Mouse (Mus musculus) MEL-GATA-1-ER (cell line): ENCODE data around the gene Adamts6.

Experiments
- DNase-seq: peaks from one replicate; pipeline ENCODE4 v3.0.0-alpha.2; 2012; ENCODE audit warnings: low read depth; ENCODE audit errors: extremely low read depth

The Adamts6 gene

DNA sequence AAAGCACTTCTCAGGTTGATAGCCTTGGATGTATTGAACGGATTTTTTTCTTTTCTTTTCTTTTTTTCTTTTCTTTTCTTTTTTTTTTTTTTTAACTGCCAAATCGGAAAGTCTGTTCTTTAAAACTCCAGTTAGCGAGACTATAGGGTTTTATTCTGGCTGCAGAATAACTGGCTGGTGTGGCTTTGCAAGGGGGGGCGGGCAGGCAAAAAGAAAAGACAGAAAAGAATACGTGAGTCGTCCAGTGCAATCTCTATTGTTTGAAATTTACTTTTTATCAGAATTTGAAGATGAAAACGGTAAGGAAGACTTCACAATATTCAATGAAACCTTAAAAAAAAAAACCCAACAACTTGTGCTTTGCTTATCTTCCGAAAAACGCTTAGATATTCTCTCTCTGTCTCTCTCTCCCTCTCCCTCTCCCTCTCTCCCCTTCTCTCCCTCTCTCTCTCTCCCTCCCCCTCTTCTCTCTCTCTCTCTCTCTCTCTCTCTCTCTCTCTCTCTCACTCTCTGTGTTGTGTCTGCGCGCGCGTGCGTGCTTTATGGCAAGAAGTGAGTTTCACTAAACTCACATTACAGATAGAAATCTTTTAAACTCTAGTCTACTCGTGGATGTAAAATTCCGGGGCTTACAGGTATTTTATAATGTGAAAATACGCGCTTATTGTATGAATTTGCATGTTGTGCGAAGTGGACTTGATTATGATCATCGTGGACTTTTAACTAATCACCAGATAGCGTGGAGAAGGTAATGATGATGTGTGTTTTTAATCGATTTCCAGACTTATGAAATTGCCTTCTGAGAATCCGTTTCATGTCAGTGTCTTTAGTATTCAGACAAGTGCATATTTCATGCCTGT lies at the start of gene Adamts6:
Gene Adamts6, plus strand, starts transcription at position 470 of the 860 bp plus-strand sequence.
- no peak for DNase-seq

DNA sequence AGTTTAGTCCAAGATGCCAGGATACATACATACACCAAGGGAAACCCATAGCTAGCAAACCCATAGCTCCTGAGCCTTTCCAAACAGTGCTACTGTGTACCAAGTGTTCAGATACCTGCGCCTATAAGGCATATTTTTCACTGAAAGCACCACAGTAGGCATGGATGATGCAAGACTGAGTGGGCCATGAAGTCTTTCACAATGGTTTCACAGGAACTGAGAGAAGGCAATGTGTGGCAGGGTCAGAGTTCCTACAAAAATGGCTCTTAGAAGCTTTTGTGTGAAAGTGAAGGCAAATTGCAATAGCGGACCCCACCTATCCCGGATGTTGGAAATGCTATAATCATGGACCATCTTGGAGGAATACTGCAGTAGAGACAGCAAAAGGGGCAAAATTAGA lies 28.6 kb upstream of the Adamts6 start:
- no peak for DNase-seq

DNA sequence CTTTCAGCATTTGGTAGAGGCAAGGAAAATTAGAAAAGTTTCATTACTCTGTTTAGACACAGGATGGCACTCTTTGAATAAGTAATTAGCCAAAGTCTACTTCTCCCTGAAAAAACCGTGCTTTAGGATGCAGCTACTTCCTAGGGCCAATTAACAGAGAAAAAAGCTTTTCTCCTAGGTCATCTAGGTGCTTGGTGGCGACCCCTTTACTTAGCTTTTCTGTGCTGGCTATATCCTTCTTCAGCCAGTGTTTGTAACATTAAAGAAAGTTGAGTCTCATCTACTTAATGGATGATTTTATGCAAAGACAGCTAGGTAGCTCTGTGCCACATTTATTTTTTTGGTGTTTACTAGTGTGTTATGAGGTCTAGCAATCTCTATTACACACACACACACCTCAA lies 2.6 kb upstream of the Adamts6 start:
- peak; percentile 54 for DNase-seq

DNA sequence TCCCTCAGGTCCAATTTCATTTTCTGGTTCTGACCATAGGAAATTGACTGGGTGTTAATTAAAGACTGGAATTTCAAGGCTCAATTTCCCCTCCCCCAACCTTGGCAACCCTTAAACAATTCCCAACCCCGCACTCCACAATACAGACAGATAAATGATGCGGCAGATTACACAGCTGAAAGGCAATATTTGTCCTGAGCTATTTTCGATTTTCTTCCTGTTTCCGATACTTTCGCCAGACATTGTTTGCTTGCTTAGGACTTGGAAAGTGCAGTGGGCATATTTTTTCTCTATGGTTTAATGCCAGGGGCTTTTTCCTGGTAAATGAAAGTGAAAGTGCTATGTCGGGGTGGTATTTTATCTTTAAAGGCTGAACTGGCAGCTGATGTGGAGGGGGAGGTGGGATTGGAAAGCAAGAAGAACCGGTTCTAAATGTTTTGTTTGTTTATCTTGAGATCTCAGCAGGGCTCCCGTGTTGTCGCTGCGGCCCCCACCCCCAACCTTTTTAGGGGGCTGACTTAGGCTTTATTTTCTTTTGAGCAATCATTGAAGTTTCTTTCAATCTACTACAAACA lies 1.8 kb upstream of the Adamts6 start:
- DNase-seq: no peak

DNA sequence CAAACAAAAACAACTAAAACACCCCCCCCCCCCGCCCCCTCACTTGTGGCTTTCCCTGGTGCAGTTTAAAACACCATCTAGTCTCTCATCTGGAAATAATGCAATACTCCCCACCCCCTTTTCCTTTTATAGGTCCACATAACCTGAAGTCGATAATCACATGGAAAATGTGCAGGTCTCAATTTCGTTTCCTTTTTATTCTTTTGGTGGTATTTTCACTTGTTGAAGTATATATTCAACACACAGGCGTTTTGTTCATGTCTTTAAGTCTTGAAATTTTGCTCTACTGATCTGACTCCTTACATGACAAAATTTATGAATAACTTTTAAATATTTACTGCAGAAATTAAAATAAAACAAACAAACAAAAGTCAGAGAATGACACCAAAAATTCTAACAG lies 1.3 kb upstream of the Adamts6 start:
- DNase-seq: no peak

DNA sequence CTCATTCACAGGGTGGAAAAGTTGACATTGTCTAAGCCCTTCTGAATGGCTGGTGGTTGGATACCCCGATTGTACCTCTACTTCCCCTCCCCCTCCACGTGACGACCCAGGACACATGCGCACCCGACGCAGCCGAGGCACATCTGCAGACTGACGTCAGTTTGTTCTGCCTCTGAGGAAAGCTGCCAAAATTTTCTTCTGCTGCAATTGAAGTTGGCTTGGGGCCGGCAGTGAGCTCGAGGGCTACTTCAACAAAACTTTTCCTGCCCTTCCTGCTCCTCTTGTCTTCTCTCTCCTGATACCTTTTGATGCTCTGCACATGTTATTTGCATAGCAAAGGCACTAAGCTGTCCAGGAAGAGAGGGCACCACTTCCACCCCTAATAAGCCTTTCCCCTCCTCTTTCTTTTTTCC lies 732 bp upstream of the Adamts6 start:
- DNase-seq: peak; percentile 81

DNA sequence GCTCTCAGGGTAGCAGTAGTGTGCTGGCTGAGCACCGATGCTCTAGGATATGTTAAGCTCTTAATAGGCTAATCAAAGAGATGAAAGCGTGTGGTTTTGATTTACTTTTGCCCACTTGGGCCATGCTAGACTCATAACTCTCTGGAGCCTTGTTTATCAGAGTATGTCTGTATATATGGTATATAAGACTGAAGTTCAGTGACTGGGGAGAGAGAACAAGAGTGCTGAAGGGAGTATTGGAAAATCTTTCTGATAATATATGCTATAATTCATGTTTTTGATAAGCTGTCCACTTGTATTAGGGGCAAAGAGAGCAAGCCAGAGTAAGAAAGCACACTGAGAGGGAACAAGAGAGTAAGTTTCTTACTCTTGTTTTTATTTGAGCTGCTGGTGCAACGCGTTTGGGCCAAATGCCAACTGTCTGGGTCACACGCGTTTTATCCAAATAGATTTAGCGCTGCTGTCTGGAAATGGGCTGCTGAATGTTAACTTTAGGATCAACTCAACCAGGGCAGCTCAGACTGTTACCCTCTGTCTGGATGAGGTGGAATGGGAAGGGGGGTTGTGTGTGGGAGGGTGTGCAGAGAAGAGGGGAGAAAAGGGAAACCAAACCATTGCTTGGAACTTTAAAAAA lies 708 bp downstream of the Adamts6 start:
- no peak for DNase-seq

DNA sequence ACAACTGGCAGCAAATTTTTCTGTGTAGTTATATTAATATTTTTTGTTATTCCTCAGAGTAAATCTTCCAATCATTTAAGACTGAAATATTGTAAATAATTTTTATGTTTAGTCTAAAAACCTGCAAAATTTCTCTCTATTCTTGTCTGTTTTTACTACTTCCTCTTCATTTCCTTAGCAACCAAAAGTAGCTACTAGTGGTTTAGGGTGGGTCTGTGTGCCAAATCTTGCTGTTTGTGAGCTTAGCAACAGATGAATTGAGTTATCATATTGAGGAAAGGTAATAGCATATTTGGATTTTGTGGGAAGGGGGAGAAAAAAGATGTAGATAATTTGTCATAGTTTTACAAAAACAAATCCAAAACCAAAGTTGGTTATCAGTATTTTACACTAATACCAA lies 1.5 kb downstream of the Adamts6 start:
- no peak for DNase-seq

DNA sequence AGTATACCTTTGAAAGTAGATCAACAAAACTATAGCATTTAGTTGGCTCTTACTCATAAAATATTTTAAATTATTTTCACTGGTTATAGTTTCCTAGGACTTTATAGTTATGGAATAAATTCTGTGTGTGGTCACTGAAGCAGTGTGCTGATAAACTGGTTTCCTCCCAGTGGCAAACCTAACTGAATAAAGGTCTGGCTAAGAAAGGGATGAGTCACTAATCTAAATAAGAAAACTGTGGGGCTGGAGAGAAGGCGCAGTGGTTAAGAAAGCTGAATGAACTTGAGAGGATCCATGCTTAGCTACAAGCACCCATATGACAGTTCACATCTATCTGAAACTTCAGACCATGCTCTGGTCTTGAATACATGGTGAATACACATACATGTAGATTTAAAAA lies 7.8 kb downstream of the Adamts6 start:
- no peak for DNase-seq

DNA sequence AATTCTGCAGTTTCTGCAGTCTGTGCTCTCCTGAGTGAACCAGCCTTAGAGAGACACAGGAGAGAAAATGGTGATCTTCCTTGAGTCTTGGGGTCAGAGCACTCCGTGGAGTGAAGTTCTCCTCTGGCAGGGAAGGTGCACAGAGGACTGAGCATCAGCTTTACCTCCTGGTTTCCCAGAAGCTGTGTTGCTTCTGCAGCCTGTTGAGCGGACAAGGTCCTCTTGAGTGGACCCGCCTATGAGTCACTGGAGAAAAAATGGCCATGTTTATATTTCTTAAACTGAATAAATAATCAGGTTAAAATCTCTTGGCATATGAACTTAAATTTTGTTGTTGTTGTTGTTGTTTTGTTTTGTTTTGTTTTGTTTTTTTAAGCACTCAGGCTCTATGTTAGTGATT lies 41.7 kb downstream of the Adamts6 start:
- no peak for DNase-seq

DNA sequence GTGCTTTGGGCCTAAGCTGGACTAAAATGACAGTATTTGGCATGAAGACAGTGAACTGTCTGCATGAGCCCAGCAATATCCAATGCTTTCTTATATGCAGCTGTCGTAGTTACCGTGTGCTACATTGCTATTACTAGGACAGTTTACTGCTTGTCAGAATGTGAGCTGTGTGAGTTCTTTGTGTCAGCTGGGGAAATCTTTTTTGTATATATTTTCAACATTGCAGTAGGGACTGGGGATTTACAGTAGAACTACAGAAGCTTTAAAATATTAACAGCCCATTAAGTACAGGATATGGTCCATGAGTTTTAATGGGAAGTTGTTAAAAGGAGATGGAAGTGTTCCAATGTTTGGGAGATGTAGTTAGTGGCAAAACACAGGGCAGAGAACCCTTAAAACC lies 42.1 kb downstream of the Adamts6 start:
- no peak for DNase-seq

DNA sequence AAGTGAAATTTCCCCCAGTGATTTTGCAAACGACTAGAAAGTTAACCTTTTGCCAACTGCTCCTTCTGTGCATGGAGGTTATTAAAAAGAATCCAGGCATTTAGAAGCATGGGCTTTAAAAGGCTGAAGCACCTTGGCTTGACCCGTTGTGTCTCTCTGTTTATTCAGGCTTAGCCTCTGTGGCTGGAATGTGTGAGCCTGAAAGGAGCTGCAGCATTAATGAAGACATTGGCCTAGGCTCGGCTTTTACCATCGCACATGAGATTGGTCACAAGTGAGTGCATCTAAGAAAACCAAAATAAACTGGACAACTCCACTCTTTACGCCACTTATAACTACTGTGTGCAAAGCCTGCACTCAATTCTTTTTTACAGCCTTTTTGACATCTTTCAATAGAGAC lies 65.0 kb downstream of the Adamts6 start:
- DNase-seq: no peak

DNA sequence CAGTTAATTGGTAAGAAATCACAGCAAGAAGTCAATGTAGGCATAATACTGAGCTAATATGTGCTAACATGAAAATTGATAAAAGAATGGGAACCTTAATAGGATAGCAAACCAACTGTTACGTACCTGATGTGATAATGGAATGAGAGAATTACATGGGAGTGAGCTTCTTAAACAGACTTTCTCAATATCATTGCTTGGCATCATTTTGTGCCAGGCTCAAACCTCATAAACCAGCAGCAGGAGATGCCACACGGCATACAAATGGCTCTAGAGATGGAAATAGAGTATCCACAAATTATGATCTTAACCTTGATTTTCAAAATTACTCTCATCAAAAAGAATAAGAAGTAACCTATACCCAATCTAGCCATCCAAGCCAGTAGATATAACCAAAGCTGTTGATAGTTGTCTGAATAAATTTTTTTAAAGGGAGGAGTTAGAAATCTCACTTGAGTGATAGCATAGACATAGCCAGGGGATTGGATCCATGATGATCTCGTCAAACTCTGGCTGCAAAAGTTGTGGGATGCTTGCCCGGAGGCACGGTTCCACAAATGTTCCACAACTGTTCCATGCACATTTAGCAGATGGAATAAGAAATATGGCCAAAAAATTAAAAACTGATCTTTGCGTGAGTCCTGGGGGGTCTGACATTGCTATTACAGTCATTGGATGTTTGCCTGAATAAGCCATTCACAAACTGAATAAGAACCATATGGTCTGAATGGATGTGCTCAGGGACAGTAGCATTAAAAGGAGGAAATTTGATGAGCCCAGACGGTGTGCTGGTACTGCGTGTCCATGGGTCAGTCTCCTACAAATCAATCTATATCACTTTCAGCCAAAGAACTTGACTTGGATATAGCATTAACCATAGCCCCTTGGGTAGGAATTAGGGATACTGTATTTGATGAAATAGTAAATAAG lies 106.1 kb downstream of the Adamts6 start:
- no peak for DNase-seq

DNA sequence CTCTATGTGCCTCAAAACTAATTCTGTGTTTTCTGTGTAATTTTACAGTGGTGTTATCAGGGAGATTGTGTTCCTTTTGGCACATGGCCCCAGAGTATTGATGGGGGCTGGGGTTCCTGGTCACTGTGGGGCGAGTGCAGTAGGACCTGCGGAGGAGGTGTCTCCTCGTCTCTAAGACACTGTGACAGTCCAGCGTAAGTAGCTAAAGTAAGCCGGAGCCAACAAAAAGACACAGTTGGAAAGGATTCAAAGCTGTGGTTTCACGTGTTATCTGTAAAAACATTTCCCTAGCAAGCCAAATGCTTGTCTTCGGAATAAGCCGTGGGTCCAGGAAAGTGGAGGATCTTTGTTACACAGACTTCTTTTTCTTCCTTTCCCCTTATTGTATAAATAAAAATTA lies 110.2 kb downstream of the Adamts6 start:
- no peak for DNase-seq

DNA sequence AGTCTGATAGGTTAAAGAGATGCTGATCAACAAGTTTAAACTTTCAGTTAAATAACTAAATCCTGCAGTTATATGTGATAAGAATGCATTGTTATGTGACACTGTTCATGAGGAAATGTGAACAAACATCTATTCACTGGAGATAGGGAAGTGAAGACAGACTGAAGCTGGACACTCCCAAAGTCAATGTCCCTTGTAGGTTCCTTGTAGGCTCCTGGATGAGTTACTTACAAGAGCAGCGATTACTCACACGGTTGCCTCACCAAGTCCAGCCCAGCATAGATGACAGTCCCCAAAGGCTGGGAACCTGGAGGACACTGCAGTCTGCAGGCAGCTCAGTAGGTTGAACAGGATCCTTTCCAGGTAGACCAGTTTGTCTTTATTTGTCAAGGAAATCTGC lies 145.1 kb downstream of the Adamts6 start:
- no peak for DNase-seq

DNA sequence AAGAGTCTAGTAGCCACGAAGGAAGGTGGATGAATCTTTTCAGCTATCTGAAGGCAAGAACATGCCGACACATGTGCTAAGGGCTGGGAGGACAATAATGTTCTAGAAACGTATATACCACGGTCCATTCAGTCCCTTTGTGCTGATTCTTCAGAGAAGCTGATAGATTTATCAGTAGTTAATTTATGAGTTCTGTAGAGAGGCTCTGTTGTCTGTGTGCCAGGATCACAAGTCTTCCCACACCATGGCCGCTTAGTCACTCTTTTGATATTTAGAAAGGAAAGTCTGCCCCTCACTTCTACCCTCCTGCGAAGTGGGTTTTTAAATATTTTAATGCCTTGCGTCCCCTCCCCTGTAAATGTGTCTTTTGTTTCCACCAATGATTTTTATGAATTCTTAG lies 154.9 kb downstream of the Adamts6 start:
- no peak for DNase-seq

DNA sequence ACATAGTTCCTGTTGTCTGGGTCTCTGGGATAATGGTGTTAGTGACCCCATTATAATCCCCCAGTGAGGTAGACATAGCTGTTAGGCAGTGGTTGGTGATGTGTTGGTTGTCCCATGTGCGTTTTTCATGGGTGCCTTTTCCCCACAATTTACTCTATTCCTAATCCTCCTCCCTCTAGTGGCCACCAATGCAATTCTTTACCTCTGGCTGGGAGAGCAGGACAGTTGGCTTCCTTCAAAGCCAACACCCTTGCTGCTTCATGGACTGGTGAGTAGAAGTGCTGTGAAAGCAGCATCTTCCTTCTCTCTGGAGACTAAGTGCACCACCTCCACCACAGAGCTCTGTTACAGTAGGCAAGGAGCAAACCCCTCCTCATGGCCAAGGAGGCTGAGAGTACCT lies 157.8 kb downstream of the Adamts6 start:
- no peak for DNase-seq

DNA sequence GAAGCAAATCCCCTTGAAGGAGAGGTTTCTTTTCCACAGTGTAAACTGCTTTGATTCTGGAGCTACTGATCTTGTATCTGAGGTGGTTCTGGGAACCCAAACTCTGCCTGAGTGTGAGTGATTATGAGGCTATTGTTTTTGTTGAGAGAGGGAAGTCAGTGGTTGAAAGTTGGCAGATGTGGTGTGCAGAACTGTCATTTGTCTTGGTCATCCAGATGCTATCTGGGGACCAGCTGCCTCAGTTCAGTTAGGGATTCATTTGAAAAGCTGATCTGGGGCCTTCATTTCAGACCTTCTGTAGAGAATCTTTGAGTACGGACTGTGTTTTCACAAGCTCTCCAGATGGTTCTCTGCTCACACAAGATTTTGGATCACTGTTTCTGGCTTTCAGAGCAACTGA lies 159.3 kb downstream of the Adamts6 start:
- DNase-seq: no peak

DNA sequence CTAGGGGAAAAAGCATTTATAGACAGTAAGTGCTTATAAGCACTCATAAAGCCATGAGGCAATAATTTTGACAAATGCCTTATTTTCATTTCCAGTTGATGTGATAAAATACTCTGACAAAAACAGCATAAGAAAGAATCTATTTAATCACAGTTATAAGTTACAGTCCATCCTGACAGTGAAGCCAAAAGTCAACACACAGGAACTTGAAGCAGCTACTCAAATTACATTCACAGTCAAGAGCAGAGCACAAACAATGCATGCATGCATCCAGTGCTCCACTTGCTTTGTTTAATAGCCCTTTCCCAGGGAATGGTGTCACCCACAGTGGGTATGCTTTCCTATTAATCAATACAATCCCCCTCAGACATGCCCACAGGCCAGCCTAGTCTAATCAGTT lies 159.8 kb downstream of the Adamts6 start:
- DNase-seq: no peak

DNA sequence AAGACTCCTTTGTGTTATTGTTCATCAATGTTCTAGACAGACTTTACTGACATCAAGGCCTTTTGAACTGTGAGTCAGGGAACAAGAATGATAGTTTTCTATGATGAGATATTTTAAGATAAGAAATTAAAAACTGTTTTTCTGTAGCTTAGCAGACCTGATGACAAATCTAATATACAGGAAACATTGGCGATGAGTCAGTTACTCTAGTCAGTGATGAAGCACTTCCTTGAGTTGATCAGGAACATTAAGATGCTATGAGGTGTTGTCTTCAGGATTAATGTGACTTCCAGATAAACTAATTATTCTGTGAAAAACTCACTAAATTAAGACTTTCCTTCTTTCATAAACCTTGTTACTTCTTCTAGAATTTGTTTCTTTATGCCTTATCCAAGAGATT lies 160.7 kb downstream of the Adamts6 start:
- DNase-seq: no peak

DNA sequence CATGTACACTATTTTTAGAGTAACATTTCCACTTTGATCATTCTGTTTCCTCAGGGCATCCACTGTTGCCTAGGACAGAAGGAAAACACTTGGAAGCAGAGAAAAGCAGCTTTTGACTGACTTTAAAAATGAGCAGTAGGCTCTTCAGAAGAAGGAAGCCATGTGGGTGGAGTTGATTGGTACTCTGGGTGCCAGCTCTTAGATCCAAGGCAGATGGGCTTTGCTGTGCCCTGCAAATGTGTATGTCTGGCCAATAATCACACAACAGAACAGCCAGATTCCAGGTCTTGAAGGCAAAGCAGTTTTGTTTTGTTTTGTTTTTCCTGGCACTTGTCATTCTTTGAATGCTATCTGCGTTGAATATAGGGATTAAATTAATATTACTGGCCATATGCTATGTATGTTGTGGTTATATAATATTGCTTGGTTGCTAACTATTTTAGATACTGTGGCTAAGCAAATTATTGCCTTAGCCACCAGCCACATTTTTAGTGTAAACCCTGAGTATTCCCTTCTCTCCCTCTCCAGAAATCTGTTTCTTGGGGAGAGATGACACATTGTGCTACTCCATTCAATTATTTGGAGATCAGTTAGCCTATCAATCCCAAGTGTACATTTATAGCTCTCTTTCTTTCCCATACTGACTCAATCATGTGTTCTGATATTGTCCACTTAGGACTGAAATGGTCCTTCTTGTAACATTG lies 165.8 kb downstream of the Adamts6 start:
- no peak for DNase-seq
